Mouse (Mus musculus): ENCODE results near the gene Hlcs. TPM values are rescaled to one million over a fixed set of nuclear protein-coding genes. Genes with fewer than 3 reads are reported as not detected.
A peak's percentile ranks its signal among the peaks of the same experiment; 100 is the strongest.

The Hlcs gene
- polyA plus RNA-seq, 1 experiment from 2014 or later, result 5.6 TPM

GRCm38 (mm10) chr16:94290073-94290999 lies 23.0 kb downstream of the Hlcs start:
- DNase-seq (ENCODE audit: low spot score), result peak; percentile 85

DNA sequence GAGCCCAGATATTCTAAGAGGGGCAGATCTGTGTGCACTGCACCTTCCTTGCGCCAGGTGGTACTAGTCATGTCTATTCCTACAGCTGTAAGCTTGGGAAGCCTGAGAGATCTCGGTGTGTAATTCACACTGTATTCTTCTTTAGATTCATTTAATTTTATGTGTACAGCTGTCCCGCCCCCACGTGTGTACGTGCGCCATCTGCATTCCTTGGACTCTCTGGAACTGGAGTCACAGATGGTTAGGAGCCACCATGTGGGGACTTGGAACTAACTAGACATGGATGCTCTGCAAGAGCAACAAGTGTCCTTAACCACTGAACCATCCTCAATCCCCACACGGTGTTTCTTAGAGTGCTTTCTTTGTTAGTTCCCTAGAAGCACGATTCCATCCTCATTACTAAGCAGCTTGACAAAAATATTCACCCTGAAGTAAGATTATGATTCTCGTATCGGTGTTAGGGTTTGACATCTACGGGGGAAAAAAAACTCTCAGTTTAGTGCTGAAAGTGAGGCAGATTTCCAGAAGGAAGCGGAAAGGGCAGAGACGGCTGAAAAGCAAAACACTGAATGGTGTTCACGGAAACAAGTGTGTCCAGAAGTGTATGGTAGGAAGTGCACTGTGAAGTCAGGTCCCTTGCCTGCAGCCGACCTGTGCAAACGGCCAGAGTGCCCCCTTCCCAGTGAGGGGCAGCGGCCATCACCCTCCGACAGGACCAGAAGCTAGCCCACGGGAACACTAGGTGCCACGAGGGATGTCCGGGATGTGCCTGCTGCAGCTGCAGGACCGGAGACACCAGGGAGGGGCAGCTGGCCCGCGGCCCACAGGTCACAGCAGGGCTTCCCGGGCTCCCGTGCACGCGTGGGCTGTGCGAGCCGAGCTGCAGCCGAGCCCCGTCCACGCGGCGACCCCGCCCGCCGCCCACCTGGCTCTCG lies 24.0 kb downstream of the Hlcs start:
- DNase-seq (ENCODE audit: low spot score), result peak; percentile 22

DNA sequence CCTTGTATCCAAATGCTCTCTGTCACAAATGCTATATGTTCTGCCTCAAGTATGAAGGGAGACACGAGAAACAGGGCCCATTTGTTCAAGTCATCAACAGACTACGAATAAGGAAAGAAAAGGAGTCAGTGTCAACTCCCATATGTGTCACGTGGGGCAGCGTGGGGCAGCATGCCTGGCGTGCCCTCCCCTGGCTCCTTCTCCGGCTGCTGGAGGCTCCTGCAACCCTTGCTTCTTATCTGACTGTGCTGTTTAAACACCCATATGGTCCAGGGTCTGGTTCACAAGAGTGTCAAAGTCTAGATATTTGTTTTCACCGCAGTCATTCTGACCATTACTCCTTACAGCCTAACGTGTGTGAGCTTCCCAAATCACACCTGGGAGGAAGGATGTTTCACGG lies 25.5 kb downstream of the Hlcs start:
- DNase-seq (ENCODE audit: low spot score), result no peak

DNA sequence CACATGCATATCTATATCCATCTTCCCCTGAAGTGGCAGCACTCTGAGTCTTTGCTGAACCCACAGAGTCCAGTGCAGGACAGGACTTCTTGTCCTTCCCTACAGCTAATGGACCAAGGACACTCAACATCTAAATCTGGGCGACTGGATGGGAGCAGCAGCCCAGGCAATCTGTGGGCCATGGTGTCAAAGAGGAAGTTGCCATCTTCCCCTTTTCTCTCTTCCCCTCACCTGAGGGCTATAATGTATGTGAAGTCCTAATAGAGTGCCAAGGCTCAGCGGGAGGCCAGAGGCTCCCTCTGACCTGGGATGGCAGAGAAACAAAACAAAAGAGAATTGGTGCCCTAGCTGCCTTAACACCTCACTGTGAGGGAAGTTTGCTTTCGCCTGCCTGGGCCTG lies 29.4 kb downstream of the Hlcs start:
- DNase-seq (ENCODE audit: low spot score), result no peak

GRCm38 (mm10) chr16:94270826-94271225 lies 42.5 kb downstream of the Hlcs start:
- DNase-seq (ENCODE audit: low spot score), result no peak

GRCm38 (mm10) chr16:94269635-94270034 lies 43.7 kb downstream of the Hlcs start:
- DNase-seq (ENCODE audit: low spot score), result peak; percentile 70

DNA sequence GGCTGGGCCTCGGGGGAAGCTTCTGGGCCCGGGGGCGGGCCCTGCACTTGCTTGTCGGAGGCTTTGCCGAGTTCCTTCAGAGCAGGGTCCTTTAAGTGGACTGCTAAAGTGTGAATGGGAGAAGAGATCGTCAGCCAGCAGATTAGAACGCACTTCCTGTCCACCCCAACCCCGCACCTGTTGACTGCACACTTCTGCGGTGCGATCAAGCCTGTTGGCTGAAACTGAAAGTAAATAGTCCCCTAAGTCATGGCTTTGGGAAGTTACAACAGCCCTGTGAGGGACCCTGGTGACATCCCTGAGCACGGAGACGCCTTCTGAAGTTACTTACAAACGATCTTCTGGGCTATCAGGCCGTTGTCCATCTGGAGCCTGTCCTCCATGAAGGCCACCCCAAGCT lies 45.2 kb downstream of the Hlcs start:
- DNase-seq (ENCODE audit: low spot score), result peak; percentile 42

DNA sequence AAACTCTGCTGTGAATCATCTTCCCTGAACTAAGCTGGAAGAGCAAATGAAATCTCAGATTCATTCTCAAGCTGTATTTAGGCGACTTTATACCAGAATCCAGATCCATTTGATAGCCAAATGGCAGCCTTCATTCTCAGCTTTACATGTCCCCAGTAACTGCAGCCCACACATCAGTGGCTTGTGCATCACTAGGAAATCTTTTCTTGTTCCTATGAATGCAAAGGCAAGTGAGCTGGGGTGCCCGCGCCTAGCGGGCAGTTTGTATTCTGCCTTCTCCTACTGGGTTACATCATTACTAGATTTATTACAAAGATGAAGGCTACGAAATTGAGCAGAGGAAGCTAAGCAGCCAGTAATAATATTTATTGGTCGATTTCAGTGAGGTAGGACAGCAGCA lies 48.8 kb downstream of the Hlcs start:
- DNase-seq (ENCODE audit: low spot score), result no peak

DNA sequence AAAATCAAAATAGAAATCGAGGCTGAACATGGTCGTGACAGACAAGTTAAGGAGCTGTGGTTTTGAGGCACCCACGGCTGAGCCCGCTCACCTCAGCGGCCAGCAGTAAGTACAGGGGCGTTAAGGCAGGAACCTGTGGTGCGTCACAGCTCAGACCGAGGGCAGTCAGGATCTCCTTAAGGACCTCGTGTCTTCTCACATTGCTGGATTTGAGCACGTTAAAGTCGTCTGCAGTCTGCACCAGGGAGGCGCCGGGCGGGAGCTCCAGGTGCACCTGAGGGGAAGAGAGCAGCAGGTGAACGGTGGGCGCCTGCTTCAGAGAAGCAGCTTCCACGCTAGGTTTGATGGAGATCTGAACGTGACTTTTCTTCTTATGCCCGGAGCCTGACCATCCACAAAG lies 50.9 kb downstream of the Hlcs start:
- no peak for DNase-seq (ENCODE audit: low spot score)

GRCm38 (mm10) chr16:94260938-94261630 lies 52.3 kb downstream of the Hlcs start:
- DNase-seq (ENCODE audit: low spot score), result no peak

DNA sequence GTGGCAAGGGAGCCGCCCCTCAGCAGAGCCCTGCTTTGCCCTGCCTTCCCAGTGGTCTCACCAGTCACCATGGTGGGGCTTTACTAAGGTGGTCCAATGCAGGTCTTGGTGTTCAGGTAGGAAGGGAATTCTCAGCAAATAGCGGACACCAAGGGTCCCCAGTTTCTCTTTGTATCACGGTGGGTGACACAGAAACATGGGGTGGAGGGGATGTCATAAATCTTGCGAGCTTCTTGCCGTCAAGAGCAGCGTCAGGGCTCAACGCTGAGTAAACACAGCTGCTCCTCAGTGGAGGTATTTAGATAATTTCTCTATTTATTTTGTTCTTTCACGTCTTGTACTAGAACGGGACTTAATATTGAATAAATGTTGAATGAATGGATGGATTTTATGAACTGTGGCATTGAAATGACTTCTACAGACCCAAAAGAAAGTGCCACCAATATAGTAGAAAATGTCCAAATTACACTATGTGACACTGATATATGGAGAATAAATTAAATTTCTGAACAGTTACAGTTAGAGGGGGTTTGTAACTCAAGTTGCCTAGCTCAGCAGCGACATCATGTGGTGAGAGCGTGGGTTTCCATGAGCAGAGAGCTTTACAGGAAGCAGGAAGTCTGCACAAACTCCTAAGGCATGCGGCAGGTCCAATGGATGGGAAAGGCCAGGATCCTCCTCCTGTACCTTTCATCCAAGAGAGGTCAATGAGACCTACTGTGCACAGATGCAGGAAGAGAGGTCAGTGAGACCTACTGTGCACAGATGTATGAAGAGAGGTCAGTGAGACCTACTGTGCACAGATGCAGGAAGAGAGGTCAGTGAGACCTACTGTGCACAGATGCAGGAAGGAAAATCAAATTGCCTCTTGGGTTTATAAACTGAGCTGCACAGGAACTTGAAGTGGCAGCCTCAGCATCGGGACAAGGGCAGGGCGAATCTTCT lies 54.7 kb downstream of the Hlcs start:
- peak; percentile 89 for DNase-seq (ENCODE audit: low spot score)

DNA sequence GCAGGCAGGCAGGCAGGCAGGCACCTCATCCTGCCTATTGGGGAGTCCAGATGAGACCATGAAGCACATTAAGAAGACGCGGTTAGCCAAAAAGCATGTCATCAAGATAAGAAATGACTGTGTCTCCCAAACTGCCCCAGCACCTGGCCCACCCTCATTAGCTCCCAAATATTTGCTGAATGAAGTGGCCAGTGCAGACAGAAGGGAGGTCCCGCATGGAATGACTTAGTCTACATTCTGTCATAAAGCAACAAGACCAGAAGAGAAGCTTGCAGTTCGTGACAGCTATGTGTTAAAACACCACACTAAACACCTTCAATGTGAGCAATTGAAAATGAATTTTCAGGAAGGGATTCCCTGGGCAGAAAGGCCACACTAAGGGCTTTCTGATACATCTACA lies 57.8 kb downstream of the Hlcs start:
- DNase-seq (ENCODE audit: low spot score), result no peak

GRCm38 (mm10) chr16:94255035-94255434 lies 58.3 kb downstream of the Hlcs start:
- no peak for DNase-seq (ENCODE audit: low spot score)

GRCm38 (mm10) chr16:94254415-94254891 lies 58.9 kb downstream of the Hlcs start:
- peak; percentile 90 for DNase-seq (ENCODE audit: low spot score)

- no peak for DNase-seq (ENCODE audit: low spot score)
Observed at GRCm38 (mm10) chr16:94253671-94254414, 59.5 kb downstream of the Hlcs start.

- DNase-seq (ENCODE audit: low spot score), result no peak
Observed at GRCm38 (mm10) chr16:94251756-94252155, 61.6 kb downstream of the Hlcs start.

DNA sequence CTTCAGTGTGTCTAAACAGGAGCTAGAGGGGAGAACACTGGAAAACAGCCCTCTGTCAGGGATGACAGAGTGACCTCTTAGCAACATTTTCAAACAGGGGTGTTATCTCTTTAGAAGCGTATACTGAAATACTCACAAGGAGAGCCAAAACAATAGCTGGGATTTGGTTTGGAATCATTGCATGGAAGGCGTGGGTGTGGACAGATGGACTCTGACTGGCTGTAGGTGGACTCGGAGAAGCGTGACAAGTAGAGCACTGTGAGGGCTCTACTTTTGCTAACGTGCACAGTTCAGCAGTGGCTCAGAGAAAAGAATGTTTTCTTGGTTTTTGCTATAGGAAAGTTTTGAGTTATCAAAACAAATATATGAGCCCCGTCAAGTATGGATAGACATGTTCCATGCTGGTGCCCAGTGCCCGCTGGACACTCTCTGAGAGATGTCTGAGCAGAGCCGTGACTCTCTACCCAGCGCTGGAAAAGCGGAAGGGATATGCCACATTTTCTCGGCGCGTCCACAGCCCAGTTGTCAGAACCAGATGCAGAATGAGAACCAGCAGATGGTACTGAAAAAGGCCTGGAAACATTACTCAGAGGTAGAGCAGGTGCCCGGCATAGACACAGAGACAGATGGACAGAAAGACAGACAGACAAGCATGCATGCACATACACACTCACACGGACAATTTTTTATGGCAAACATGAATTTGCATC lies 62.6 kb downstream of the Hlcs start:
- DNase-seq (ENCODE audit: low spot score), result no peak

DNA sequence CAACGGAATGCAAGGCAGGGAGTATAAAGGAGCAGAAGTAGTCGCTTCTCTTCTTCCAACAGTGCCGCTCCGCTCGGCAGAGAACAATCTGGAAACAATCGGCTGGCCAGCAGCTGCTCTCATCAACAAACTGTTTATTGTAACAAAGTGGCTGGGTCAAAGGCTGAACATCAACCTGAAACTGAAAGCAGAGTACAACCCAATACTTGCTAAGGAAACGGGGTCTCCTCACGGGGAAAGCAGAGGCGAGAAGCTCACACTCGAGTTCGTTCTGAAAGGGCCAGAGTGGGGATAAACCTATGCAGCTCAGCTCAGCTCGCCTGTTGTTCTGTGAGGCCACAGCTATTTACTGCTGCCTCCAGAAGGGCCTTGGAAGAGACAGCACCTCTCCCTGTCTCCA lies 63.2 kb downstream of the Hlcs start:
- DNase-seq (ENCODE audit: low spot score), result no peak

GRCm38 (mm10) chr16:94249666-94250065 lies 63.7 kb downstream of the Hlcs start:
- DNase-seq (ENCODE audit: low spot score), result no peak
